Mouse (Mus musculus): ENCODE measurements around the gene Cdhr5. TPM values are rescaled to one million over a fixed set of nuclear protein-coding genes. Genes with fewer than 3 reads are reported as not detected.

Gene Cdhr5
- polyA plus RNA-seq, 2 experiments, result 0.07 to 0.24 TPM

DNA sequence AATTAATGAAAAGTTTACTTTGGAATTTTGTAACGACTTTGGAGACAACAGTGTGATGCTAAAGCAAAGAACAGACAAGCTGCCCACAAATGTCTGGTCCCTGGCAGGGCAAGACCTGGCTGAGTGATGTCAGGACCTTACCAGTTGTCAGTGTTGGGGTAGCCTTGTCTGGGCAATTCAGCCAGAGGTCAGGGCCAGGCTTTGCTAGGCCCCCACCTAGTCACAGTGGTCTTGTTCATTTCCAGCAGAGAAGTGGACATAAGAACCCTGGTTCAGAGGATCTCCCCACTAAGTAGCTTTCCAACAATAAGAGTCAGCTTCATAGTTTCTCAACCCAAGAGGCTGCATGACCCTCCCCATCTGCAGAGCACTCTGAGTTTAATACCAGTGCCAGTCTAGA, 56.2 kb downstream of the Cdhr5 start:
- H3K4me2 ChIP-seq (ENCODE audit: low read depth), result peak overlapping the region; percentile 85
- peak overlapping the region; percentile 84 for H3K9ac ChIP-seq (replicated peaks)
- ATAC-seq (ENCODE audit: insufficient read depth) (no peak), DNase-seq (ENCODE audit: low read depth in 3 of 3, low spot score in 3 of 3) (no peak)
- peaks cover 6% of the 10 kb centered on the region; the same call in 1 of the 2 replicates for H3K36me3 ChIP-seq (replicated peaks; ENCODE audit: control insufficient read depth, insufficient read depth, low read depth)
- H3K27me3 ChIP-seq (ENCODE audit: control insufficient read depth, insufficient read depth, low read length), result no peaks in the 10 kb centered on the region
- 71% methylated on average over 1 of the region's 1 CpGs for WGBS (ENCODE audit: insufficient replicate concordance)
- H3K9me3 ChIP-seq (ENCODE audit: control insufficient read depth, low read length), result no peaks in the 10 kb centered on the region
- peaks cover 19 to 33% of the 10 kb centered on the region in 2 experiments for H3K4me1 ChIP-seq (replicated peaks; ENCODE audit: control insufficient read depth in 2 of 2, insufficient read depth in 2 of 2, low read length in 1 of 2)
- no peak for TF ChIP-seq CTCF (IDR thresholded peaks at IDR 0.05; ENCODE audit: low read depth)
- TF ChIP-seq EP300 (IDR thresholded peaks at IDR 0.05; ENCODE audit: low read depth), result no peak
- peak overlapping the region; percentile 43 for H3K27ac ChIP-seq
- peak overlapping the region; percentile 73 to 78; a peak in 3 of 4 replicates for H3K4me3 ChIP-seq (ENCODE audit: insufficient read depth in 1 of 2, low read depth in 2 of 2, low read length in 2 of 2)

DNA sequence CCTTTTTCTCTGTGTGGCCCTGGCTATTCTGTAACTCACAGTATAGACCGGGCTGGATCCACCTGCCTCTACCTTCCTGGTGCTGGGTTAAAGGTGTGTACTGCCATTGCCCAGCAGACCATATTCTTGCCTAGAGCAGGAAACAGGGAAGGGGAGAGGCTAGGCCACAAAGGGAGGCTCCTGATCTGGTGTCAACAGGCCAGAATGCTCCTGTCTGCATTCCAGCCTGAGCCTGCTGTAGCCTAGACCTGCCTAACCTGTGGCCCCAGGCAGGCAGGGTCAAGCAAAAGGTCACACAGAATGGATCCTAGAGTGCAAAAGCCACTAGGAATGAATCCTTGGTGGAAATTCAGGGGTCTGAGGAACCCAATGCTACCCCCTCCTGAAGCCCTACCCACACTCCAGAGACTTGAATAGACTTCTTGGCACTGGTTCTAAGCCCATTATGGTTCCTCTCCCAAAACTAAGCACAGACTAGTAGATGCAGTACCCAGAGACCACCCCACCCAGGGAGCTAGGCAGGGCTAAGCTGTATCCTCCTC, 57.0 kb downstream of the Cdhr5 start:
- peaks cover 6% of the 10 kb centered on the region; the same call in 1 of the 2 replicates for H3K36me3 ChIP-seq (replicated peaks; ENCODE audit: control insufficient read depth, insufficient read depth, low read depth)
- peaks cover 25 to 40% of the 10 kb centered on the region in 2 experiments for H3K4me1 ChIP-seq (replicated peaks; ENCODE audit: control insufficient read depth in 2 of 2, insufficient read depth in 2 of 2, low read length in 1 of 2)
- no peaks in the 10 kb centered on the region for H3K27me3 ChIP-seq (ENCODE audit: control insufficient read depth, insufficient read depth, low read length)
- no peak overlapping the region for H3K4me3 ChIP-seq (ENCODE audit: insufficient read depth in 1 of 2, low read depth in 2 of 2, low read length in 2 of 2)
- no peak for ATAC-seq (ENCODE audit: insufficient read depth)
- TF ChIP-seq EP300 (IDR thresholded peaks at IDR 0.05; ENCODE audit: low read depth) (no peak), CTCF (IDR thresholded peaks at IDR 0.05; ENCODE audit: low read depth) (no peak)
- H3K9ac ChIP-seq (replicated peaks), result no peak overlapping the region
- 83% methylated on average over 1 of the region's 1 CpGs for WGBS (ENCODE audit: insufficient replicate concordance)
- DNase-seq (ENCODE audit: low read depth in 3 of 3, low spot score in 3 of 3), result no peak
- no peak overlapping the region; the same call in 1 of the 2 replicates for H3K4me2 ChIP-seq (ENCODE audit: low read depth)
- peak overlapping the region; percentile 22 for H3K27ac ChIP-seq
- H3K9me3 ChIP-seq (ENCODE audit: control insufficient read depth, low read length), result no peaks in the 10 kb centered on the region

MicroRNA genes within 50 kb of the gene (microRNA counts, 519-probe panel; counts per million panel counts)
- microRNA mmu-miR-210, result 6,333 counts per million, percentile 52 among the panel's probes with 10 or more counts

Small RNAs within 50 kb of the gene (microRNA-seq; reads per million reads assigned to microRNA genes)
- 1,144 reads per million, percentile 74 among the genes with 10 or more reads in this experiment for gene Mir210

Other genes starting within 250 kb of the Cdhr5 start
- not detected in 2 replicates for gene Gm17387, start 247.7 kb downstream of the Cdhr5 start, polyA plus RNA-seq (2012; rRNA removed)
- gene Gm17387, start 247.7 kb downstream of the Cdhr5 start, polyA plus RNA-seq (2014; fragmentation: Nextera tagmentation; extraction: Ambion mirVana), result not detected in 2 replicates
- 0.64 and 0.84 TPM in 2 replicates for gene B4galnt4, start 215.7 kb downstream of the Cdhr5 start, polyA plus RNA-seq (2012; rRNA removed)
- 0.39 and 0.68 TPM in 2 replicates for gene B4galnt4, start 215.7 kb downstream of the Cdhr5 start, polyA plus RNA-seq (2014; fragmentation: Nextera tagmentation; extraction: Ambion mirVana)
- 0.33 and 0.51 TPM in 2 replicates for gene Pkp3, start 198.6 kb downstream of the Cdhr5 start, polyA plus RNA-seq (2012; rRNA removed)
- 0.36 and 0.80 TPM in 2 replicates for gene Pkp3, start 198.6 kb downstream of the Cdhr5 start, polyA plus RNA-seq (2014; fragmentation: Nextera tagmentation; extraction: Ambion mirVana)
- 9.8 and 10.8 TPM in 2 replicates for gene Sigirr, start 176.2 kb downstream of the Cdhr5 start, polyA plus RNA-seq (2012; rRNA removed)
- 16.0 and 18.4 TPM in 2 replicates for gene Sigirr, start 176.2 kb downstream of the Cdhr5 start, polyA plus RNA-seq (2014; fragmentation: Nextera tagmentation; extraction: Ambion mirVana)
- 0.30 and 0.53 TPM in 2 replicates for gene Ano9, start 159.0 kb downstream of the Cdhr5 start, polyA plus RNA-seq (2012; rRNA removed)
- 0.24 and 0.27 TPM in 2 replicates for gene Ano9, start 159.0 kb downstream of the Cdhr5 start, polyA plus RNA-seq (2014; fragmentation: Nextera tagmentation; extraction: Ambion mirVana)
- 72.2 and 72.8 TPM in 2 replicates for gene Ptdss2, start 154.4 kb downstream of the Cdhr5 start, polyA plus RNA-seq (2012; rRNA removed)
- gene Ptdss2, start 154.4 kb downstream of the Cdhr5 start, polyA plus RNA-seq (2014; fragmentation: Nextera tagmentation; extraction: Ambion mirVana), result 111 and 130 TPM in 2 replicates
- 26.5 and 29.1 TPM in 2 replicates for gene Rnh1, start 103.9 kb downstream of the Cdhr5 start, polyA plus RNA-seq (2012; rRNA removed)
- 54.6 and 59.7 TPM in 2 replicates for gene Rnh1, start 103.9 kb downstream of the Cdhr5 start, polyA plus RNA-seq (2014; fragmentation: Nextera tagmentation; extraction: Ambion mirVana)
- gene Hras, start 82.8 kb downstream of the Cdhr5 start, polyA plus RNA-seq (2012; rRNA removed), result 50.8 and 66.8 TPM in 2 replicates
- gene Hras, start 82.8 kb downstream of the Cdhr5 start, polyA plus RNA-seq (2014; fragmentation: Nextera tagmentation; extraction: Ambion mirVana), result 84.4 and 102 TPM in 2 replicates
- 15.3 and 20.3 TPM in 2 replicates for gene Lrrc56, start 82.6 kb downstream of the Cdhr5 start, polyA plus RNA-seq (2012; rRNA removed)
- 10.4 and 10.9 TPM in 2 replicates for gene Lrrc56, start 82.6 kb downstream of the Cdhr5 start, polyA plus RNA-seq (2014; fragmentation: Nextera tagmentation; extraction: Ambion mirVana)
- 2.0 and 2.3 TPM in 2 replicates for gene Lmntd2, start 62.7 kb downstream of the Cdhr5 start, polyA plus RNA-seq (2012; rRNA removed)
- gene Lmntd2, start 62.7 kb downstream of the Cdhr5 start, polyA plus RNA-seq (2014; fragmentation: Nextera tagmentation; extraction: Ambion mirVana), result 0.25 and 0.66 TPM in 2 replicates
- 21.6 and 28.3 TPM in 2 replicates for gene Rassf7, start 60.9 kb downstream of the Cdhr5 start, polyA plus RNA-seq (2012; rRNA removed)
- gene Rassf7, start 60.9 kb downstream of the Cdhr5 start, polyA plus RNA-seq (2014; fragmentation: Nextera tagmentation; extraction: Ambion mirVana), result 16.8 and 22.4 TPM in 2 replicates
- 10.4 and 14.1 TPM in 2 replicates for gene Phrf1, start 48.0 kb downstream of the Cdhr5 start, polyA plus RNA-seq (2012; rRNA removed)
- 25.7 and 28.3 TPM in 2 replicates for gene Phrf1, start 48.0 kb downstream of the Cdhr5 start, polyA plus RNA-seq (2014; fragmentation: Nextera tagmentation; extraction: Ambion mirVana)
- 4.6 and 5.4 TPM in 2 replicates for gene Irf7, start 10.3 kb downstream of the Cdhr5 start, polyA plus RNA-seq (2012; rRNA removed)
- 4.8 and 5.1 TPM in 2 replicates for gene Irf7, start 10.3 kb downstream of the Cdhr5 start, polyA plus RNA-seq (2014; fragmentation: Nextera tagmentation; extraction: Ambion mirVana)
- gene Sct, start 2.3 kb upstream of the Cdhr5 start, polyA plus RNA-seq (2012; rRNA removed), result 0.16 TPM in 1 of 2 replicates, not detected in the other
- gene Sct, start 2.3 kb upstream of the Cdhr5 start, polyA plus RNA-seq (2014; fragmentation: Nextera tagmentation; extraction: Ambion mirVana), result 0.22 and 0.30 TPM in 2 replicates
- not detected in 2 replicates for gene Drd4, start 15.2 kb upstream of the Cdhr5 start, polyA plus RNA-seq (2012; rRNA removed)
- not detected in 2 replicates for gene Drd4, start 15.2 kb upstream of the Cdhr5 start, polyA plus RNA-seq (2014; fragmentation: Nextera tagmentation; extraction: Ambion mirVana)
- 6.9 and 7.8 TPM in 2 replicates for gene Deaf1, start 50.9 kb upstream of the Cdhr5 start, polyA plus RNA-seq (2012; rRNA removed)
- gene Deaf1, start 50.9 kb upstream of the Cdhr5 start, polyA plus RNA-seq (2014; fragmentation: Nextera tagmentation; extraction: Ambion mirVana), result 11.1 and 13.6 TPM in 2 replicates
- gene Tmem80, start 51.0 kb upstream of the Cdhr5 start, polyA plus RNA-seq (2012; rRNA removed), result 10.7 and 13.6 TPM in 2 replicates
- 11.3 and 13.0 TPM in 2 replicates for gene Tmem80, start 51.0 kb upstream of the Cdhr5 start, polyA plus RNA-seq (2014; fragmentation: Nextera tagmentation; extraction: Ambion mirVana)
- 7.9 and 8.3 TPM in 2 replicates for gene Eps8l2, start 62.1 kb upstream of the Cdhr5 start, polyA plus RNA-seq (2012; rRNA removed)
- 6.6 and 7.7 TPM in 2 replicates for gene Eps8l2, start 62.1 kb upstream of the Cdhr5 start, polyA plus RNA-seq (2014; fragmentation: Nextera tagmentation; extraction: Ambion mirVana)
- gene Taldo1, start 115.4 kb upstream of the Cdhr5 start, polyA plus RNA-seq (2012; rRNA removed), result 212 and 266 TPM in 2 replicates
- 427 and 428 TPM in 2 replicates for gene Taldo1, start 115.4 kb upstream of the Cdhr5 start, polyA plus RNA-seq (2014; fragmentation: Nextera tagmentation; extraction: Ambion mirVana)
- gene Gatd1, start 137.3 kb upstream of the Cdhr5 start, polyA plus RNA-seq (2012; rRNA removed), result 13.8 and 16.9 TPM in 2 replicates
- gene Gatd1, start 137.3 kb upstream of the Cdhr5 start, polyA plus RNA-seq (2014; fragmentation: Nextera tagmentation; extraction: Ambion mirVana), result 8.7 and 10.3 TPM in 2 replicates
- 0.09 TPM in 1 of 2 replicates, not detected in the other for gene Cend1, start 152.7 kb upstream of the Cdhr5 start, polyA plus RNA-seq (2012; rRNA removed)
- not detected in 2 replicates for gene Cend1, start 152.7 kb upstream of the Cdhr5 start, polyA plus RNA-seq (2014; fragmentation: Nextera tagmentation; extraction: Ambion mirVana)
- gene Slc25a22, start 161.1 kb upstream of the Cdhr5 start, polyA plus RNA-seq (2012; rRNA removed), result 19.6 and 23.8 TPM in 2 replicates
- gene Slc25a22, start 161.1 kb upstream of the Cdhr5 start, polyA plus RNA-seq (2014; fragmentation: Nextera tagmentation; extraction: Ambion mirVana), result 11.0 and 13.5 TPM in 2 replicates
- gene Pidd1, start 167.2 kb upstream of the Cdhr5 start, polyA plus RNA-seq (2012; rRNA removed), result 15.5 and 18.7 TPM in 2 replicates
- 6.1 and 9.4 TPM in 2 replicates for gene Pidd1, start 167.2 kb upstream of the Cdhr5 start, polyA plus RNA-seq (2014; fragmentation: Nextera tagmentation; extraction: Ambion mirVana)
- gene Rplp2, start 170.6 kb upstream of the Cdhr5 start, polyA plus RNA-seq (2012; rRNA removed), result 328 and 661 TPM in 2 replicates
- gene Rplp2, start 170.6 kb upstream of the Cdhr5 start, polyA plus RNA-seq (2014; fragmentation: Nextera tagmentation; extraction: Ambion mirVana), result 942 and 950 TPM in 2 replicates
- gene Pnpla2, start 178.4 kb upstream of the Cdhr5 start, polyA plus RNA-seq (2012; rRNA removed), result 6.7 TPM in 2 replicates
- gene Pnpla2, start 178.4 kb upstream of the Cdhr5 start, polyA plus RNA-seq (2014; fragmentation: Nextera tagmentation; extraction: Ambion mirVana), result 9.0 and 9.4 TPM in 2 replicates
- 1.3 and 2.6 TPM in 2 replicates for gene Cracr2b, start 184.3 kb upstream of the Cdhr5 start, polyA plus RNA-seq (2012; rRNA removed)
- 0.89 and 1.9 TPM in 2 replicates for gene Cracr2b, start 184.3 kb upstream of the Cdhr5 start, polyA plus RNA-seq (2014; fragmentation: Nextera tagmentation; extraction: Ambion mirVana)
- 20.0 and 22.0 TPM in 2 replicates for gene Cd151, start 190.6 kb upstream of the Cdhr5 start, polyA plus RNA-seq (2012; rRNA removed)
- 12.8 and 13.8 TPM in 2 replicates for gene Cd151, start 190.6 kb upstream of the Cdhr5 start, polyA plus RNA-seq (2014; fragmentation: Nextera tagmentation; extraction: Ambion mirVana)
- gene Polr2l, start 198.3 kb upstream of the Cdhr5 start, polyA plus RNA-seq (2012; rRNA removed), result 10.9 and 24.6 TPM in 2 replicates
- 52.4 and 54.7 TPM in 2 replicates for gene Polr2l, start 198.3 kb upstream of the Cdhr5 start, polyA plus RNA-seq (2014; fragmentation: Nextera tagmentation; extraction: Ambion mirVana)
- 32.1 and 37.4 TPM in 2 replicates for gene Tspan4, start 198.5 kb upstream of the Cdhr5 start, polyA plus RNA-seq (2012; rRNA removed)
- gene Tspan4, start 198.5 kb upstream of the Cdhr5 start, polyA plus RNA-seq (2014; fragmentation: Nextera tagmentation; extraction: Ambion mirVana), result 42.1 and 43.0 TPM in 2 replicates

All from liver, embryonic 14.5 days (tissue).